Mouse (Mus musculus): ENCODE measurements around the gene Shld2. TPM values are rescaled to one million over a fixed set of nuclear protein-coding genes. Genes with fewer than 3 reads are reported as not detected.
A peak's percentile ranks its signal among the peaks of the same experiment; 100 is the strongest.
"Not testable (repeated sequence)": the region's sequence is repeated elsewhere in the genome, so short reads cannot be mapped to it uniquely, and the experiment has no call there.

Gene Shld2
- polyA plus RNA-seq, 1 experiment from 2014 or later: 12.2 TPM

DNA sequence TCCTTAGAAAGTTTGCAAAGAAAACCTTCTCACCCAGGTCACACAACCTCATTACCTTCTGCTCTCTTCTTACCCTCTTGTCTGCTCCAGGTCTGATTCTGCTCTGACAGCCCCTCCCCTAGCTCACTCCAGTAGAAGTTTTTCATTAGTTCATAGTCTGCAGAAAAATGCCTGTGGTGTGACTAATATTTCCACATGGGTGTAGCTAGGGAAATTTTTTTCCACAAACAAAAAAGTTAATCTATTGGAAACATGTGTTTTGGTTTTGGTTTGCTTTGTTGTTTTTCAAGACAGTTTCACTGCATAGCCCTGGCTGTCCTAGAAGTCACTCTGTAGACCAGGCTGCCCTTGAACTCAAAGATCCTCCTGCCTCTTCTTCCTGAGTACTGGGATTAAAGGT, 7.8 kb upstream of the Shld2 start:
- ATAC-seq (ENCODE audit: insufficient number of reproducible peaks, low FRiP score, low TSS enrichment, low read depth): no peak
- Histone ChIP-seq H3K4me3 (replicated peaks) (no peak overlapping the region), H3K27me3 (no peaks in the 10 kb centered on the region), H3K4me1 (peaks cover 2% of the 10 kb centered on the region; the same call in 1 of the 2 replicates), H3K27ac (replicated peaks) (no peak overlapping the region), H3K36me3 (peaks cover 22% of the 10 kb centered on the region), H3K9ac (no peak overlapping the region), H3K4me2 (replicated peaks) (no peak overlapping the region), H3K9me3 (replicated peaks) (no peaks in the 10 kb centered on the region)

DNA sequence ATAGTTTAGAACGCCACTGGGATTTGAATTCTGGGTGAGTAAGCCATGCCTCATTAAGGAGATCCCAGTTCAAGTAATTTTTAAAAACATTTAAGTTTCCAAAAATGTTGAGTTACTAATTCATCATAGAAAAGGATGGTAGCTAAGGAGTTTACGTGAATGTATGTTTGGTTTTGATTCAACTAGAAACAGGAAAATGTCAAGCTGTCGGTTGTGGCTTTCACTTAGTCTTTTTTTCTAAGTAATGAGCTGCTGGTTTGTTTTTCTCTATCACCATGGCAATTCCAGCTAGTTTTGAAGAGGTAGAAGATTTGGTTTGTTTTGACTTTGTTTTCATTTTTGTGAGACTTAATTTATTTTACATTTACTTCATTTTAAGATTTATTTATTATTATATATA, 7.1 kb upstream of the Shld2 start:
- no peaks in the 10 kb centered on the region for H3K27me3 ChIP-seq
- peaks cover 18% of the 10 kb centered on the region; the same call in 1 of the 2 replicates for H3K36me3 ChIP-seq
- H3K9me3 ChIP-seq (replicated peaks): no peaks in the 10 kb centered on the region
- no peak for ATAC-seq (ENCODE audit: insufficient number of reproducible peaks, low FRiP score, low TSS enrichment, low read depth)
- H3K4me3 ChIP-seq (replicated peaks): no peak overlapping the region
- H3K4me2 ChIP-seq (replicated peaks): no peak overlapping the region
- H3K4me1 ChIP-seq: peaks cover 7% of the 10 kb centered on the region; the same call in 1 of the 2 replicates
- H3K9ac ChIP-seq: no peak overlapping the region
- H3K27ac ChIP-seq (replicated peaks): 0 out of 2 replicates have a peak overlapping the region, but pooled peaks have one; percentile 8
- WGBS: 66% methylated on average over 3 of the region's 3 CpGs

DNA sequence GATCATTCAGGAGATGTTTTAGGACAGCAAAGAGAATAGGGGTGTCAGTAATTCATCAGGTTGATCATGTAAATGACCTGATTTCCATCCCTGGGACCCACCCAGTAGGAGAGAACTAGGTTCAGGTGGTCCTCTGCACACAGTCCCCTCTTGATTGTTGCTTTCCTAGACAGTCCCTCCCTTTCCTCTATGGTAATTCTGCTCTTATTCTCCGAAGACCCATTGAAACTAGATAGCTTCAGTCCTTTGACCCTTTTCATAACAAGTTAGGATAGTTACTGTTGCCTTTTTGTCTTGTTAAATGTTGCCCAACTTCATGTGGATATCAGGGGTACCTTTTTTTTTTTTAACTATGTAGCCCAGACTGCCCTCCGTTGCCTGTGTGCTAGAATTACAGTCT, 6.1 kb upstream of the Shld2 start:
- Histone ChIP-seq H3K27me3 (no peaks in the 10 kb centered on the region), H3K27ac (replicated peaks) (no peak overlapping the region), H3K4me1 (peaks cover 14% of the 10 kb centered on the region), H3K9ac (no peak overlapping the region), H3K9me3 (replicated peaks) (no peaks in the 10 kb centered on the region), H3K4me3 (replicated peaks) (no peak overlapping the region), H3K36me3 (peaks cover 15% of the 10 kb centered on the region; the same call in 1 of the 2 replicates), H3K4me2 (replicated peaks) (no peak overlapping the region)
- 91% methylated on average over 2 of the region's 2 CpGs for WGBS
- no peak for ATAC-seq (ENCODE audit: insufficient number of reproducible peaks, low FRiP score, low TSS enrichment, low read depth)

DNA sequence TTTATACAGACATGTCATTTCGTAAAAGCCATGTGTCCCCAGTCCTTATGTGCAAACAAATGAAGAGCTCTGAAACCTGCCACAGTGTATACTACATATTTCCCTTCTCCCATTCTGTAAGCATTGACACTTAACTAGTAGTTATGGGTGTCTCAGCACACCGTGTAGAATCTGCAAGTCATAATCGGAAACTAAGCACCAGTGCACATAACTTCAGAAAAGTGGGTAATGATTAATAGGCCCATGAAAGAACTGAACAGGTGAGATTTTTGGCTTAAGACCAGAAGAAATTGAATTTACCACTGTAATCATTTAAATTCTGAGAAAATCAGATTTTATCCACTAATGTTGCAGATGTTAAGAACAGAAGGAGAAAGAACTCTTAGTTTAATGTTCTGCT, 4.5 kb upstream of the Shld2 start:
- Histone ChIP-seq H3K27ac (replicated peaks) (no peak overlapping the region), H3K9ac (no peak overlapping the region), H3K36me3 (0 out of 2 replicates have a peak, but pooled peaks cover 5% of the 10 kb centered on the region), H3K27me3 (no peaks in the 10 kb centered on the region), H3K4me2 (replicated peaks) (no peak overlapping the region), H3K4me3 (replicated peaks) (no peak overlapping the region), H3K9me3 (replicated peaks) (no peaks in the 10 kb centered on the region), H3K4me1 (peaks cover 16% of the 10 kb centered on the region)
- ATAC-seq (ENCODE audit: insufficient number of reproducible peaks, low FRiP score, low TSS enrichment, low read depth): no peak
- 73% methylated on average over 3 of the region's 3 CpGs for WGBS

DNA sequence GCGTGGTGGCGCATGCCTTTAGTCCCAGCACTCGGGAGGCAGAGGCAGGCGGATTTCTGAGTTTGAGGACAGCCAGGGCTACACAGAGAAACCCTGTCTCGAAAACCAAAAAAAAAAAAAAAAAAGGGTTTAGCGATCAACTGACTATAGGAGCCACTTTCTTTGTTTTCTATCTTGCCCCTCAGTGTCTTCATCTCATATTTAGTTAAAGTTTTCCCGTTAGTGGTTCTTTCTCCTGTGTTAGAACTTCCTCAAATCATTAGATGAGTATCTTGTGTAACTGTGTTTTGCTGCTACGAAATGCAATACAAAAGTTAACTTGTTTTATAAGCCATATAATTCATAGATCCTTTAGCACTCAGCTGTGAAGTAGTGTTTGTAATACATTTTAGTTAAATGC, 4.1 kb upstream of the Shld2 start:
- not testable (repeated sequence) for H3K9me3 ChIP-seq (replicated peaks); ATAC-seq (ENCODE audit: insufficient number of reproducible peaks, low FRiP score, low TSS enrichment, low read depth); H3K27ac ChIP-seq (replicated peaks); H3K27me3 ChIP-seq; H3K4me3 ChIP-seq (replicated peaks); H3K36me3 ChIP-seq; H3K9ac ChIP-seq; H3K4me2 ChIP-seq (replicated peaks)
- peaks cover 19% of the 10 kb centered on the region for H3K4me1 ChIP-seq
- 85% methylated on average over 8 of the region's 8 CpGs for WGBS

DNA sequence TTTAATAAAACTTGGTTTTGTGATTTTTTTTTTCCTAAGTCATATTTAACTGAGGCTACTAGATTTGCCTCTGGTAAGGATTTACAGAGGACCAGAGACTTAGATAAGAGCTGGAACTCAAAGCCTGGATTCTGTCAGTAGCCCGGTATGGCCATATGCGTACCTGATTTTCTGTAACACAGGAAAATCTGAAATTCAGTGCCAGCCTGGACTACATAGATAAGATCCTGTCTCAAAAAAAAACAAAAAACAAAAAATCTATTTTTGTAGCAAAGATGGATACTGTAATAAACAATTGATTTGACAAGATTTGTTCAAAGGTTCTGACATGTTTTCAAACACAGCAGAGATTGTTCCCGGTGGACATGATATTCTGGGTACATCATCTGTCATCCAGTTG, 3.3 kb upstream of the Shld2 start:
- no peaks in the 10 kb centered on the region for H3K9me3 ChIP-seq (replicated peaks)
- H3K27ac ChIP-seq (replicated peaks): no peak overlapping the region
- no peaks in the 10 kb centered on the region for H3K27me3 ChIP-seq
- H3K4me3 ChIP-seq (replicated peaks): no peak overlapping the region
- no peak overlapping the region for H3K9ac ChIP-seq
- no peaks in the 10 kb centered on the region for H3K36me3 ChIP-seq
- 87% methylated on average over 3 of the region's 3 CpGs for WGBS
- peaks cover 19% of the 10 kb centered on the region for H3K4me1 ChIP-seq
- no peak for ATAC-seq (ENCODE audit: insufficient number of reproducible peaks, low FRiP score, low TSS enrichment, low read depth)
- no peak overlapping the region for H3K4me2 ChIP-seq (replicated peaks)

DNA sequence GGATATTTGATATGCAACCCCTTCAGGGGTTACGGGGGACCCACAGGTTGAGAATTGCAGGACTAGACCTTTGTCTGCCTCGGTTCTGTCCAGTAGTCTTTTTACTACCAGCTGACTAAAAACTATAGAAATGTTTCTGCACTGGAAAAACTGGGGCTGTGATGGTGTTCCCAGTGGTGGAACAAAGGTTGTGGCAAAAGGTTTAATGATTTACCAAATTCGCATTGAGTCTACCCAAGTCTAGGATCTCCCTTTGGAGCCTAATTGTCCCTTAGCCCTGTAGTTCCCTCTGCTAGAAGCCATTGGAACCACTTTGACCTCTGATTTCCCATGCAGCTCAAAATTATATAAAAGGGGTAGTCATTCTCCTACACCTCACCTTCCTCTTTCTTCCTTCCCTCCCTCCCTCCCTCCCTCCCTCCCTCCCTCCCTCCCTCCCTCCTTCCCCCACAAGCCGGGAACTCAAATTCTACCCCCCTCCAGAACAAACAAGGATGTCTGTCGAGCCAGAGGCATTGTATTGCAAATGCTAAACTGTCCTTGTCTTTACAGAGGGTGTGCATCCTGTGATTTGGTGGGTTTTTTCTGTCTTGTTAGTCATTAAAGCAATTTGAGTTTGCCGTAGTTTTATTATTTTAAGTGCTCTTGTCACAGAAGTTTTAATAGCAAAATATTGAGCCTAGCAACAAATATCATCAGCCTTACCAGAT, 2.2 kb upstream of the Shld2 start:
- Histone ChIP-seq H3K27ac (replicated peaks) (no peak overlapping the region), H3K4me1 (peaks cover 19% of the 10 kb centered on the region), H3K9me3 (replicated peaks) (no peaks in the 10 kb centered on the region), H3K27me3 (no peaks in the 10 kb centered on the region), H3K4me3 (replicated peaks) (peak overlapping the region; percentile 97), H3K36me3 (no peaks in the 10 kb centered on the region), H3K9ac (no peak overlapping the region), H3K4me2 (replicated peaks) (peak overlapping the region; percentile 69)
- 10% methylated on average over 5 of the region's 6 CpGs for WGBS
- ATAC-seq (ENCODE audit: insufficient number of reproducible peaks, low FRiP score, low TSS enrichment, low read depth): no peak

DNA sequence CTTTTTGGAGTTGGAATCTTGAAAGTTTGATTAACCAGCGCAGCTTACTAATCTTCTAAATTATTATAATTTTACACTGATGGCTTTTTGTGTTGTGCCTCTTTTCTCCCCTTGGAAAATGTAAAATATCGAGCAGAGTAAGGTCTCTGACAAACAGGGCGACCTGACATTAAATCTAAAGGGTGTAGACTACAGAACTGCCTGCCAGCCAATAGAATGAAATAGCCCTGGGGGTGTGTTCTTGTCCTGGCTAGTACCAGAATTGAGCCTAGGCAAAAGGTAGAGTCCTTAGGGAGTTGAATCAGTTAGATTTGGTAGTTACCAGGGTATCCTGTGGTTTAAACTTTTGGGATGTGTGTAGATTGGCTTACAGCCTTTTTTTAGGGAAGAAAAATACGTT, 1.4 kb upstream of the Shld2 start:
- H3K4me2 ChIP-seq (replicated peaks): peak overlapping the region; percentile 69
- no peaks in the 10 kb centered on the region for H3K27me3 ChIP-seq
- WGBS: 2% methylated on average over 4 of the region's 4 CpGs
- H3K9ac ChIP-seq: peak overlapping the region; percentile 93
- peak overlapping the region; percentile 96; the same call in 1 of the 2 replicates for H3K27ac ChIP-seq (replicated peaks)
- H3K4me1 ChIP-seq: peaks cover 19% of the 10 kb centered on the region
- no peaks in the 10 kb centered on the region for H3K36me3 ChIP-seq
- peak overlapping the region; percentile 97 for H3K4me3 ChIP-seq (replicated peaks)
- H3K9me3 ChIP-seq (replicated peaks): no peaks in the 10 kb centered on the region
- ATAC-seq (ENCODE audit: insufficient number of reproducible peaks, low FRiP score, low TSS enrichment, low read depth): no peak

DNA sequence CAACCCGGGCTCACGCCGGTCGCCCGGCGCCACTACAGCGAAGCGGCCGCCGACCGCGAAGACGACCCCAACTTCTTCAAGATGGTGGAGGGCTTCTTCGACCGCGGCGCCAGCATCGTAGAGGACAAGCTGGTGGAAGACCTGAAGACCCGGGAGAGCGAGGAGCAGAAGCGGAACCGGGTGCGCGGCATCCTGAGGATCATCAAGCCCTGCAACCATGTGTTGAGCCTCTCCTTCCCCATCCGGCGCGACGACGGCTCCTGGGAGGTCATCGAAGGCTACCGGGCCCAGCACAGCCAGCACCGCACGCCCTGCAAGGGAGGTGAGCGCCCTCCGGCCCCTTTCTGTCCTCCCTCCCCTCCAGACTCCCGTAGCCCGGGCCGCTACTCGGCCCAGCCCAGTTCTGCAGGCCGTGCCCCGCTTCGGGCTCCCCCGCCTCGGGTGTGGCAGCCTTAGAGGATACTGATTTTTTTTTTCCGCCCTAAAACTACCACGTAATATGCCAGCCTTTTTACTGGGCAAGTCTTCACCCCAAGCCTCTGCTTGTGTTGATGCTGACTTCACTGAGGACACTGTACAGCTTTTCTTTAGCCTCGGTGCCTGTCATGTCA, 833 bp upstream of the Shld2 start:
- peak overlapping the region; percentile 93 for H3K9ac ChIP-seq
- peak overlapping the region; percentile 69 for H3K4me2 ChIP-seq (replicated peaks)
- WGBS: under 1% methylated on average over 47 of the region's 47 CpGs
- H3K27me3 ChIP-seq: no peaks in the 10 kb centered on the region
- peak overlapping the region; percentile 97 for H3K4me3 ChIP-seq (replicated peaks)
- peak; percentile 17; the same call in 1 of the 2 replicates for ATAC-seq (ENCODE audit: insufficient number of reproducible peaks, low FRiP score, low TSS enrichment, low read depth)
- H3K9me3 ChIP-seq (replicated peaks): no peaks in the 10 kb centered on the region
- H3K36me3 ChIP-seq: no peaks in the 10 kb centered on the region
- peaks cover 19% of the 10 kb centered on the region for H3K4me1 ChIP-seq
- peak overlapping the region; percentile 96 for H3K27ac ChIP-seq (replicated peaks)

DNA sequence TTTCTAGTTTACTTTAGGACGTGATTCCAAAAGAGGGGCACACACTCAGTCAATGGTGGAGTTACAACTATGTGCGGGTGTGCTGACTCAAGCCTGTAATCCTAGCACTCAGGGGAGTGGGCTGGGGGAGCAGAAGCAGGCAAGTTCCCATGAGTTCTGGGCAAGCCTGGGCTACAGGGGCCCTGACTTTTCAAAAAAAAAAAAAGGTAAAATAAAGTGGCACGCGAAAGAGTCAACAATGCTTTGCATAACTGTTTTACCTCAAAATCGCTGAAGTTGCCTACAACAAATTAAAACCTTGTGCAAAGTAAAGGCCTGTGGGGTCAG, 423 bp downstream of the Shld2 start:
- H3K27ac ChIP-seq (replicated peaks): peak overlapping the region; percentile 96
- H3K4me3 ChIP-seq (replicated peaks): peak overlapping the region; percentile 97
- peak overlapping the region; percentile 69 for H3K4me2 ChIP-seq (replicated peaks)
- WGBS: 7% methylated on average over 5 of the region's 5 CpGs
- H3K27me3 ChIP-seq: no peaks in the 10 kb centered on the region
- H3K36me3 ChIP-seq: no peaks in the 10 kb centered on the region
- H3K9me3 ChIP-seq (replicated peaks): no peaks in the 10 kb centered on the region
- peaks cover 19% of the 10 kb centered on the region for H3K4me1 ChIP-seq
- ATAC-seq (ENCODE audit: insufficient number of reproducible peaks, low FRiP score, low TSS enrichment, low read depth): no peak
- peak overlapping the region; percentile 50 for H3K9ac ChIP-seq

DNA sequence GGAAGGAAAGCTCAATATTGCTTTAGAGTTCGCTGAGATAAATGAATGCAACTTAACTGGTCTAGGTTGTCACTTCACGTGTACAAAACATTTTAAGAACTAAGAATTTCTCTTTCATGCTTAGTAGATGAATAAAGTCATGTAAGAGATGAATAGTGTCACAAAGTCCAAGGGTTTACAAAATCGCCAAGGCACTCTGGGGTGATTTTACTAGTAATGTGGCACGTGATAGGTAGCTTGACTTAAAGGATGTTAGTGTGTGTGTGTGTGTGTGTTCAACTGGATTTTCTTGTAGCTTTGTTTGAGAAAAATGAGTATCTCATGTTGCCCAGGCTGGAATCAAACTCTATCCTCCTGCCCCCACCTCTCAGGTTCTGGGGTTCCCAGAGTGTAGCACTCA, 1.0 kb downstream of the Shld2 start:
- Histone ChIP-seq H3K9ac (no peak overlapping the region), H3K4me3 (replicated peaks) (no peak overlapping the region; the same call in 1 of the 2 replicates)
- 85% methylated on average over 4 of the region's 4 CpGs for WGBS

More for the DNA sequence above, 1.0 kb downstream of the Shld2 start:
- no peaks in the 10 kb centered on the region for H3K36me3 ChIP-seq
- H3K27ac ChIP-seq (replicated peaks): no peak overlapping the region
- no peak for ATAC-seq (ENCODE audit: insufficient number of reproducible peaks, low FRiP score, low TSS enrichment, low read depth)
- no peaks in the 10 kb centered on the region for H3K9me3 ChIP-seq (replicated peaks)
- H3K4me1 ChIP-seq: peaks cover 19% of the 10 kb centered on the region
- H3K27me3 ChIP-seq: no peaks in the 10 kb centered on the region
- 0 out of 2 replicates have a peak overlapping the region, but pooled peaks have one; percentile 69 for H3K4me2 ChIP-seq (replicated peaks)
